Mouse (Mus musculus) gastrocnemius, adult 18-20 months (tissue): ENCODE results near the gene Myl4. TPM values are rescaled to one million over a fixed set of nuclear protein-coding genes. Genes with fewer than 3 reads are reported as not detected.

Experiments used
- DNase-seq: peaks from one replicate; pipeline ENCODE4 v3.0.0; 2021; ENCODE audit warnings: low spot score
- total RNA-seq, 2 experiments: library from RNA; stranded (reverse); gene quantifications; 2 replicates each; pipeline ENCODE4 v1.2.3; 2021

Gene Myl4
- total RNA-seq, 2 experiments from 2014 or later: 5.6 to 9.7 TPM

GRCm38 (mm10) chr11:104600675-104601074 is 50.2 kb downstream of the Myl4 start:
- DNase-seq: no peak

DNA sequence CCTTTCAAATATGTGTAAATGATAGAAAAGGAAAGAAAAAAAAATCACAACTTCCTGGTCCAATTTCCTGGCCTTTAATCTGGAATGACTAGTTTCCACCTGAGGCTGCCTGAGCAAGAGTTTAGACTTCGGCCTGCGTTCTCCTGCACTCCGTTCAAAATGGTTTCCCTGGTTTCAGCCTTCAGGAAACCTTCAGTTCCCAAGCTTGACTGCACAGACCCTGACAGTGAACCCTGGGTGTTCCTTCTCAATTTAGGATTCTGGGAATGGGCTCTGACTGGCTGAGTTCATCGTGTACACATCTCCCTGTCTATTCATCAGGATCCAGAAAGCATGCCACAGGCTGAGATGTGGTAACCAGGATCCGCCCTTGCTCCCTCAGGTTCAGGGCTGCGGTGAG is 53.7 kb downstream of the Myl4 start:
- no peak for DNase-seq

- DNase-seq: peak; percentile 59
These were observed 57.2 kb downstream of the Myl4 start, which contains the start of gene Itgb3 for GRCm38 (mm10) chr11:104607491-104608245. Gene Itgb3 (plus strand): TSS chr11:104608000.

GRCm38 (mm10) chr11:104608249-104608920 is 57.9 kb downstream of the Myl4 start:
- DNase-seq: no peak

- no peak for DNase-seq
These were observed 58.7 kb downstream of the Myl4 start for GRCm38 (mm10) chr11:104609033-104609684.

DNA sequence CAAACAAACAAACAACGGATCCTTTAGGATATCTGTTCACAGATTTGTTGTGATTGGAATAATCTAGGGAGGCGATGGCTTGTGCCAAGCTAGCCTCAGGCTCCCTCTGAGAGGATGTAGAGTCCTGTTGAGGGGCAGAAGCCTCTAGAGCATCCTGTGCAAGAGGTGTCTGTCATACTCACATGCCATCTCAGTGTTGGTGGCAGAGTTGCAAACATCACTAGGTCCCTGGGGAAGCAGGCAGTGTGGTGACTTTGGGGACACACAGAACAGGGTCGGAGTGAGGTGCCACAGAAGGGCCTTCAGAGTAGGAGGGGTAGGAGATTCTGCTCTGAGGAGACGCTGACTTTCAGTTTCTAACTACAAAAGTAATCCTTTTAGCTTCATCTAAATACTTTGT is 59.3 kb downstream of the Myl4 start:
- DNase-seq: no peak

- DNase-seq: no peak
These were observed 61.2 kb downstream of the Myl4 start for GRCm38 (mm10) chr11:104611579-104612151.

DNA sequence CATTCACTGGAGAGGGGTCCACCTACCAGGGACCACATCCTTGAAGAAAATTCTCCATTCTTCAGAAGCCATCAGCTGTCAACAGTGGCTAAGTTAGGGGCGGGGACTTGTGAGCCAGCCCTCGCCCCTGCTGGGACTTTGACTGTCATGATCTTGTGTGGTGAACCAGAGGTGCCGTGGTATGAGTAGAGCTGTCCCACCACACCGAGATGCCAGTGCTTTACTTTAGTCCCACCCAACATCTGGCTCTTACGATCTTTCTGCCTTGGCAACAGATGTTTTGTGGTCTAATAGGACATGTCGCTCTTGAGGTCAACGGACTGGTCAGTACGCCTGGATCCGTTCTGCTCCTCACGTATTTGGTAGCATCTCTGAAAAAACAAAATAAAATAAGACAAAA is 63.1 kb downstream of the Myl4 start:
- no peak for DNase-seq

DNA sequence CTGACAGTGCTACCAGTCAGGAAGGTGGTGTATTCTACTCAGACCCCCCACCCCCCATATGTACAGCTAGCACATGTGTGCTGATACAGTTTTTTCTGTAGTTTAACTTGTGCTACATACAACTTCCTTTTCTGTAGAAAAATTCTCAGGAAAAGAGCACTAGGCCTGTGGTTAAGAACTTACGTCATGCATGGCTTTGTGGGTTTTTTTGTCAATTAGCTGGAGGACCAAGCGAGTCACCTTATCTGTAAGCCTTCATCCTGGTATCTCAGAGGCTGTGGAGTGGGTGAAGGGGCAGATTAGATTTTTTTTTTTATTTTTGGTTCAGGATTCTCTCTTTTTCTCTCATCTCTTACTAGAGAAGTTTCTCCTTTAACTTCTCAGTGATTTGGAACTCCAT is 63.7 kb downstream of the Myl4 start:
- no peak for DNase-seq

DNA sequence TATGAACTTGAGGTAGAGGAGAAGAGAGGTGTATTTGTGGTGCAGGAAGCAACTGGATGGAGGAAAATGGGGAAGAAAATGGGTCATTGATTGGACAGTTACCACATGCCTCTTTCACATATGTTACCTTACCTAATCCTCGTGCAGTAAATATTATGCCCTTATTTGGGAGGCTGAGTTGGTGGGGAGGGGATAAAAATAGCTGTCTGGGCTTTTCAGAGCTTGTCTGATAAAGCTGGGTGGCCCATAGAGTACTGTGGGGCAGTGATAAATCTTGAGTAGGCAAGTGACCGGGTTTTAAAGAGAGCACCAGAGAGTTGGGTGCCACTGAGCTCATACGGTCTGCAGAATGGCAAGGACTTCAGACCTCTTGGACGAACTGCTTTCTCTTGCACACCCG is 65.7 kb downstream of the Myl4 start:
- DNase-seq: no peak

DNA sequence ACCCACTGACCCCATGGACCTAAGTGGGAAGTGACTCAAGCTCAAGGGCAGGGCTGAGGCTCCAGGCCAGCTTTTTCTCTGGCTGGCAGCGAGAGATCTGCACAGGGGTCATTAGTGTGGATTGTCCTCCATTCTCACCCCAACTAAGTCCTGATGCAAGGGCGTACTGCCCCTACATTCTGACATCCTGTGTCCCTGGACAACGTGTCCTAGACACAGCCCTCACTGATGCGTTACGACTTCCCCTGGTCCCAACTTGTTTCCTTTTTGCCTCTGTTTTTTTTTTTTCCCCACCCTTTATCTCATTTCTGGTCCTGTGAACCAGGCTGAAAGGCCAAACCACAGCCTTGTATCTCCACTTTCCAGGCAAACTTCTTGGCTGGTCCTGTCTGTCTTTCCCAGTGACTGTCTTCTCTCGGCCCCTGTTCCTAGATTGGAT is 68.2 kb downstream of the Myl4 start:
- DNase-seq: peak; percentile 7

- DNase-seq: no peak
These were observed 68.9 kb downstream of the Myl4 start for GRCm38 (mm10) chr11:104619084-104620022.

- peak; percentile 16 for DNase-seq
These were observed 71.8 kb downstream of the Myl4 start for GRCm38 (mm10) chr11:104622040-104622962.

- DNase-seq: peak; percentile 66
These were observed 74.4 kb downstream of the Myl4 start for GRCm38 (mm10) chr11:104624791-104625391.

- peak; percentile 58 for DNase-seq
These were observed 75.3 kb downstream of the Myl4 start for GRCm38 (mm10) chr11:104625453-104626402.

GRCm38 (mm10) chr11:104626635-104627034 is 76.2 kb downstream of the Myl4 start:
- no peak for DNase-seq

GRCm38 (mm10) chr11:104627616-104628301 is 77.3 kb downstream of the Myl4 start:
- peak; percentile 30 for DNase-seq

DNA sequence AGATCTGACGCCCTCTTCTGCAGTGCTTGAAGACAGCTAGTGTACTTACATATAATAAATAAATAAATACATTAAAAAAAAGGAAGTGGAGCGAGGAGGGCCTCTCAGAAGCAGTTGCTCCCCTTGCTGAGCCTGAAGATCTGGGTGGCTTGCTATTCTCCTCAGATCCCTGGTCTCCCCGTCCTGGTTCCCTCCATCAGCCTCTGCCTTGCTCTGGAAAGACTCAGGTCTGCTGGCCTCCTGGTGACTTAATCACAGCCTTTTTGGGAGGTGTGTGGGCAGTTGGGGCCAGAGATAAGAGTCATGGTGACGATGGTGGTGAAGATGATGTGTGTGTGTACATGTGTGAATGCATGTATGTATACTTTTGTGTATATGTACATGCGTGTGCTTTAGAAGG is 78.1 kb downstream of the Myl4 start:
- no peak for DNase-seq
